Mouse (Mus musculus) spleen, adult 2 months (tissue): ENCODE measurements around the gene Galnt2.

Experiments used
- CTCF ChIP-seq: fragments of 200-500 bp; IDR thresholded peaks from 2 replicates; pipeline ENCODE4 v1.5.1; 2011; ENCODE audit warnings: mild to moderate bottlenecking, inconsistent platforms; ENCODE audit not compliant: insufficient read depth, insufficient read length, insufficient replicate concordance; ENCODE audit errors: extremely low read depth
- POLR2A ChIP-seq: fragments of 200-500 bp; IDR thresholded peaks from 2 replicates; pipeline ENCODE4 v1.6.1; 2011; ENCODE audit warnings: low read depth, low read length, inconsistent platforms

- TF ChIP-seq POLR2A (no peak), CTCF (no peak)
Observed at GRCm38 (mm10) chr8:124393927-124394326, 162.7 kb downstream of the Galnt2 start.
